Mouse (Mus musculus) kidney, adult 2 months (tissue): ENCODE data around the gene Nfat5. TPM values are rescaled to one million over a fixed set of nuclear protein-coding genes. Genes with fewer than 3 reads are reported as not detected.

Experiments used
- DNase-seq: peaks from one replicate; pipeline ENCODE4 v3.0.0; 2021
- H3K27ac ChIP-seq: fragments of 200-500 bp; 2 replicates; pipeline ENCODE4 v1.5.1; 2012; ENCODE audit warnings: low read depth, low read length, control low read depth, inconsistent platforms; ENCODE audit not compliant: insufficient read depth
- H3K27me3 ChIP-seq: fragments of 200-500 bp; replicated peaks from 2 replicates; pipeline ENCODE4 v1.6.1; 2012; ENCODE audit warnings: mild to moderate bottlenecking, moderate library complexity, low read length, inconsistent platforms; ENCODE audit not compliant: control insufficient read depth, insufficient read depth
- H3K36me3 ChIP-seq: fragments of 200-500 bp; 2 replicates; pipeline ENCODE4 v1.6.1; 2012; ENCODE audit warnings: mild to moderate bottlenecking, moderate library complexity, low read length, inconsistent platforms; ENCODE audit not compliant: control insufficient read depth, insufficient read depth
- H3K4me1 ChIP-seq: fragments of 200-500 bp; 2 replicates; pipeline ENCODE4 v1.6.1; 2011; ENCODE audit warnings: low read length; ENCODE audit not compliant: control insufficient read depth, insufficient read depth
- H3K4me3 ChIP-seq: fragments of 200-500 bp; 2 replicates; pipeline ENCODE4 v1.5.1; 2011; ENCODE audit warnings: mild to moderate bottlenecking, low read depth, low read length, control low read depth; ENCODE audit not compliant: insufficient read depth
- CTCF ChIP-seq: fragments of 200-500 bp; conservative IDR thresholded peaks from 2 replicates; pipeline ENCODE4 v1.5.1; 2011; ENCODE audit warnings: low read depth, mild to moderate bottlenecking, control low read depth, low read length, moderate library complexity, mixed read lengths; ENCODE audit not compliant: insufficient read depth, insufficient read length
- POLR2A ChIP-seq: fragments of 200-500 bp; IDR thresholded peaks from one replicate; pipeline ENCODE4 v1.6.1; 2011; ENCODE audit warnings: low read depth, low read length, control low read depth
- WGBS: fragments of 180-500 bp; shearing (Covaris S2); methylation state at CpG from one replicate; pipeline ENCODE4 v1.1.7; 2018; 5-methylcytosine and 5-hydroxymethylcytosine counted together
- polyA plus RNA-seq: library from polyadenylated mRNA; depleted of rRNA; stranded (reverse); fragments of >200 nt; gene quantifications from 2 replicates; pipeline ENCODE4 v1.2.3, GENCODE M21; 2012; rRNA removed

Gene Nfat5
- 26.0 and 26.1 TPM in 2 replicates for polyA plus RNA-seq

- peaks cover 2% of the 10 kb centered on the region; the same call in 1 of the 2 replicates for H3K36me3 ChIP-seq
- TF ChIP-seq POLR2A (peak; percentile 77), CTCF (no peak)
- peak within 1 kb of the TSS; percentile 95 for H3K4me3 ChIP-seq
- H3K4me1 ChIP-seq: peaks cover 6% of the 10 kb centered on the region; the same call in 1 of the 2 replicates
- peak; percentile 99 for DNase-seq
- H3K27ac ChIP-seq: peak within 1 kb of the TSS; percentile 98
- no peaks in the 10 kb centered on the region for H3K27me3 ChIP-seq
- under 1% methylated on average over 49 of the region's 49 CpGs for WGBS
Measured at GRCm38 (mm10) chr8:107292928-107293601, at the start of gene Nfat5. TSS of gene Nfat5 (plus strand) at chr8:107293470.

DNA sequence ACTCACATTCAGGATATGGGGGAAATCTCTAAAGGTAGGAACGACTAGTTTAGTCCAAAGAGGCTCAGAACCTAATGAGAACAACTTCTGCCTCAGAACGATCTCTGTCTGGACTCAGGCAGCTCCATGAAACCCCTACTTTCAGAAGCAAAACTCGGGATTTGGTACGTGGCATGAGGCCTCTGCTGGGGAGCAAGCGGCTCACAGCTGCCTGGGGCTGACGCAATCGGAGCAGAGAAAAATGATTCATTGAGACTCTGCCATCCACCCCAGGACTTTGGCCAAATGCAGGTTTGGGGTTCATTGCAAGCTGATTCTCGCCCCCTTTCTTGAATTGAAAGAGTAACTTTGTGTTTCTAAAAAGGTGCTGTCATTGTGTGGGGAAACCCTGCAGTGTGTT, 49.1 kb upstream of the Nfat5 start:
- no peaks in the 10 kb centered on the region for H3K36me3 ChIP-seq
- no peaks in the 10 kb centered on the region for H3K4me1 ChIP-seq
- H3K27ac ChIP-seq: no peak overlapping the region
- no peak for DNase-seq
- TF ChIP-seq CTCF (no peak), POLR2A (no peak)
- 85% methylated on average over 8 of the region's 8 CpGs for WGBS
- no peak overlapping the region for H3K4me3 ChIP-seq
- no peaks in the 10 kb centered on the region for H3K27me3 ChIP-seq

DNA sequence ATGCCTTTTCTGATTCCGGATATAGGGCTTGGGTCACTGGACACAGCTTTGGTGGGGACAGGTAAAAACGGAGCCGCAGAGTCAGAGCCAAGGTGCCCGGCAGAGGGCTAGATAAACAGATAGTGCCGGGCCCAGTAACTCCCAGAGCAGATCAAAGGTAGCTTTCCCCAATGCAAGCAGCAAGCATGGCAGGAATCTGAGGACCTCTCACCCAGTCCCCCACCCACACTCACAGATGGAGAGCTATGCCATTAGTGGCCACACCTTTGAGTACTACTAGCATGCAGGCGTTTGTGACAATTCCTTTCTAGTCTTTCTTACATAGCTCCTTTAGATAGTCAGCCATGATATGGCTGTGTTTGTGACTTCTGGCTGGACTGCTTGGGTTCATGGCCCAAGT, 44.8 kb upstream of the Nfat5 start:
- TF ChIP-seq POLR2A: no peak
- Histone ChIP-seq H3K27ac (no peak overlapping the region), H3K36me3 (no peaks in the 10 kb centered on the region), H3K27me3 (no peaks in the 10 kb centered on the region), H3K4me1 (no peaks in the 10 kb centered on the region), H3K4me3 (no peak overlapping the region)
- DNase-seq: no peak
- WGBS: 65% methylated on average over 6 of the region's 6 CpGs

DNA sequence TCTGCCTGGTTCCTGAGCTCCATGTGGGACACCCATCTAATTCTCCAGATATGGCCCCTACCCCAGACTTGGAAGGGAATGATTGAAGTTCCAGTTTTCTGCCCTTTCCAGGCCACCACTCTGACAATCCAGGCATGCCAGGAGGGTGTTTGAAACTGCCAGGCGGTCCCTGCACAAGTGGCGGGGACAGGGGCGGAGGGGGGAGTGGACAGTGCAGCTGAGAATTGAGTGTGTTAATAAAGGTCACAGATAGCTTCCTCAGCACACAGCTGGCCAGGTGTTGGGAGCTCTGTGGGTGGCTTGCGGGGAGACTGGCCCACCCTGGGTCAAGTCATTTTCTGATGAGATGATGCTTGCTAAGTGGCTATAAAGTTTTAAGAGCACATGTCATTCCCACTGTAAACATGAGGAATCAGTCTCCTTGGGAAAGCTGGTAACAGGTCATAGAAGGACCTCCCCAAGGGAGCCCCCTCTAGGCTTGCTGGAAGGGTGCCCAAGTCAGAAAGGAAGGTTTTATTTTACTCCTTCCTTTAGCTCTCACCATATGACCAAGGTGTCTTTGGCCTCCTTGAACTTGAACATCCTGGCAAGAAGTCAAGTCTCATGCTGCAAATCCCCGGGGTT, 41.7 kb upstream of the Nfat5 start:
- Histone ChIP-seq H3K4me3 (no peak overlapping the region), H3K4me1 (no peaks in the 10 kb centered on the region), H3K27ac (no peak overlapping the region), H3K36me3 (no peaks in the 10 kb centered on the region), H3K27me3 (no peaks in the 10 kb centered on the region)
- 67% methylated on average over 5 of the region's 5 CpGs for WGBS
- no peak for DNase-seq
- no peak for TF ChIP-seq CTCF
- no peak for TF ChIP-seq POLR2A

DNA sequence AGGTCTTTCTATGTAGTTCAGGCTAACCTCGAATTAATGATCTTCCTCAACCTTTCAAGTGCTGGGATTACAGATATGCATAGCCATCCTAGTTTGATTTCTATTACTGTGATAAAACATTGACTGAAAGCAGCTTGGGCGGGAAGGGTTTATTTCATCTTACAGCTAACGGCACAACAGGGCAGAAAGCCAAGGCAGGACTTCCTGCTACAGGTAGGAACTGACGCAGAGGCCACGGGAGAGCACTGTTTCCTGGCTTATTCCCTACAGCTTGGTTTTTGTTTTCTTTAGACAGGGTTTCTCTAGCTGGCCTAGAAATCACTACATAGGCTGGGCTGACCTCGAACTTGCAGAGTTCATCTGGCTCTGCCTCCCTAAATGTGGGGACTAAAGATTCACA, 40.1 kb upstream of the Nfat5 start:
- Histone ChIP-seq H3K4me1 (no peaks in the 10 kb centered on the region), H3K4me3 (no peak overlapping the region), H3K27me3 (no peaks in the 10 kb centered on the region), H3K27ac (no peak overlapping the region), H3K36me3 (no peaks in the 10 kb centered on the region)
- TF ChIP-seq CTCF (no peak), POLR2A (no peak)
- WGBS: 52% methylated on average over 6 of the region's 6 CpGs
- peak; percentile 28 for DNase-seq

DNA sequence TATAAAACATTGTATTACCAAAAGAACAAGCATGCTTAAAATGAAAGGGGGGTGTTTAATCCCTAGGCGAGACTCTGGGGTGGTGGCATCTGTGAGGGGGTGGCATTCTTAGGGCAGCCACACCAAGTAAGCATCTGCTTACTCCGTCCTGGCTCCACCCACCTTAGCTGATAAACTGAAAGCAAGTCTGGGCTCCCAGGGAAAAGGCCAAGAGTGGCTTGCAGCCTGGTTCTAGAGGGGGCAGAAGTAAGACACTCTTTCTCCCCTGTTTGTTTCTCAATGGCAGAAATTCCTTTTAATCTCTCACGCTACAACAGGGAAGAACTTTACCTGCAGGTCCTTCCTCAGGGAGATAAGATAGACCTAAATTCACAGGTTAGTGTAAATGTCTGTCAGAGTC, 38.9 kb upstream of the Nfat5 start:
- TF ChIP-seq POLR2A (no peak), CTCF (no peak)
- Histone ChIP-seq H3K4me1 (no peaks in the 10 kb centered on the region), H3K27ac (peak overlapping the region; percentile 50), H3K27me3 (no peaks in the 10 kb centered on the region), H3K36me3 (no peaks in the 10 kb centered on the region), H3K4me3 (no peak overlapping the region)
- WGBS: 69% methylated on average over 3 of the region's 3 CpGs
- peak; percentile 33 for DNase-seq

GRCm38 (mm10) chr8:107254951-107255457, 38.3 kb upstream of the Nfat5 start:
- peak; percentile 30 for DNase-seq
- Histone ChIP-seq H3K4me3 (no peak overlapping the region), H3K27ac (peak overlapping the region; percentile 50), H3K4me1 (no peaks in the 10 kb centered on the region), H3K27me3 (no peaks in the 10 kb centered on the region), H3K36me3 (no peaks in the 10 kb centered on the region)
- TF ChIP-seq POLR2A: no peak
- TF ChIP-seq CTCF: no peak
- 62% methylated on average over 11 of the region's 11 CpGs for WGBS
